Mouse (Mus musculus) large intestine, adult 2 months (tissue): ENCODE data around the gene Platr17. TPM values are rescaled to one million over a fixed set of nuclear protein-coding genes. Genes with fewer than 3 reads are reported as not detected.
A peak's percentile ranks its signal among the peaks of the same experiment; 100 is the strongest.

Experiments used
- DNase-seq: peaks from one replicate; pipeline ENCODE4 v3.0.0-alpha.2; 2012; ENCODE audit warnings: low read depth, low spot score
- WGBS: fragments of 180-500 bp; shearing (Covaris S2); methylation state at CpG from one replicate; pipeline ENCODE4 v1.1.7; 2018; 5-methylcytosine and 5-hydroxymethylcytosine counted together
- polyA plus RNA-seq: library from polyadenylated mRNA; depleted of rRNA; stranded (reverse); fragments of >200 nt; gene quantifications from 2 replicates; pipeline ENCODE4 v1.2.3, GENCODE M21; 2012; rRNA removed

The Platr17 gene
- polyA plus RNA-seq, 1 experiment, result 0.67 TPM

- under 1% methylated on average over 50 of the region's 50 CpGs for WGBS
- peak; percentile 85 for DNase-seq
These were observed 50.8 kb downstream of the Platr17 start, which contains the start of the genes Vps52 and Rps18 for GRCm38 (mm10) chr17:33955555-33956214. Gene Vps52, plus strand, starts transcription at chr17:33955812. Gene Rps18, minus strand, starts transcription at chr17:33956001.

Other genes starting within 250 kb of the Platr17 start
- 49.2 and 52.1 TPM in 2 replicates for gene Hnrnpm, start 218.3 kb upstream of the Platr17 start, polyA plus RNA-seq
- 53.8 and 55.5 TPM in 2 replicates for gene March2, start 186.5 kb upstream of the Platr17 start, polyA plus RNA-seq
- gene Rab11b, start 144.6 kb upstream of the Platr17 start, polyA plus RNA-seq, result 268 and 292 TPM in 2 replicates
- gene Angptl4, start 123.3 kb upstream of the Platr17 start, polyA plus RNA-seq, result 21.9 and 75.2 TPM in 2 replicates
- 19.7 and 22.0 TPM in 2 replicates for gene Kank3, start 94.6 kb upstream of the Platr17 start, polyA plus RNA-seq
- gene Rps28, start 80.6 kb upstream of the Platr17 start, polyA plus RNA-seq, result 844 and 888 TPM in 2 replicates
- 365 and 370 TPM in 2 replicates for gene Ndufa7, start 80.6 kb upstream of the Platr17 start, polyA plus RNA-seq
- 22.0 and 27.3 TPM in 2 replicates for gene Cd320, start 62.0 kb upstream of the Platr17 start, polyA plus RNA-seq
- not detected in 2 replicates for gene Gm7029, start 31.3 kb upstream of the Platr17 start, polyA plus RNA-seq
- 17.1 and 17.6 TPM in 2 replicates for gene Kifc1, start 14.5 kb upstream of the Platr17 start, polyA plus RNA-seq
- 34.1 and 41.0 TPM in 2 replicates for gene Daxx, start 4.3 kb downstream of the Platr17 start, polyA plus RNA-seq
- gene Tapbp, start 10.8 kb downstream of the Platr17 start, polyA plus RNA-seq, result 203 and 264 TPM in 2 replicates
- 37.1 and 49.3 TPM in 2 replicates for gene Zbtb22, start 10.8 kb downstream of the Platr17 start, polyA plus RNA-seq
- 46.1 and 63.1 TPM in 2 replicates for gene Rgl2, start 24.4 kb downstream of the Platr17 start, polyA plus RNA-seq
- 28.6 and 35.4 TPM in 2 replicates for gene Pfdn6, start 35.2 kb downstream of the Platr17 start, polyA plus RNA-seq
- 19.1 and 23.6 TPM in 2 replicates for gene Wdr46, start 35.5 kb downstream of the Platr17 start, polyA plus RNA-seq
- 15.6 and 19.8 TPM in 2 replicates for gene B3galt4, start 46.4 kb downstream of the Platr17 start, polyA plus RNA-seq
- 44.6 and 59.1 TPM in 2 replicates for gene Vps52, start 50.7 kb downstream of the Platr17 start, polyA plus RNA-seq
- 617 and 700 TPM in 2 replicates for gene Rps18, start 50.9 kb downstream of the Platr17 start, polyA plus RNA-seq
- 5,020 and 5,402 TPM in 2 replicates for gene H2-K1, start 95.2 kb downstream of the Platr17 start, polyA plus RNA-seq
- 17.0 and 21.3 TPM in 2 replicates for gene Ring1, start 119.5 kb downstream of the Platr17 start, polyA plus RNA-seq
- 43.2 and 48.6 TPM in 2 replicates for gene H2-Ke6, start 122.9 kb downstream of the Platr17 start, polyA plus RNA-seq
- gene Slc39a7, start 126.5 kb downstream of the Platr17 start, polyA plus RNA-seq, result 129 and 133 TPM in 2 replicates
- 41.6 and 49.9 TPM in 2 replicates for gene Rxrb, start 126.7 kb downstream of the Platr17 start, polyA plus RNA-seq
- 0.60 and 0.95 TPM in 2 replicates for gene Col11a2, start 134.3 kb downstream of the Platr17 start, polyA plus RNA-seq
- gene H2-Oa, start 187.2 kb downstream of the Platr17 start, polyA plus RNA-seq, result 16.5 and 21.5 TPM in 2 replicates
- gene H2-DMa, start 214.4 kb downstream of the Platr17 start, polyA plus RNA-seq, result 218 and 235 TPM in 2 replicates
- gene Brd2, start 217.5 kb downstream of the Platr17 start, polyA plus RNA-seq, result 85.8 and 92.2 TPM in 2 replicates
- 31.0 and 41.3 TPM in 2 replicates for gene H2-DMb2, start 238.2 kb downstream of the Platr17 start, polyA plus RNA-seq
- gene H2-DMb1, start 247.9 kb downstream of the Platr17 start, polyA plus RNA-seq, result 322 and 350 TPM in 2 replicates